ENCODE assay signal across 9 mouse cellular contexts in genomic region chr7:44640843-44641605, GRCm38 (mm10). TPM values are rescaled to one million over a fixed set of nuclear protein-coding genes. Genes with fewer than 3 reads are reported as not detected.
A peak's percentile ranks its signal among the peaks of the same experiment; 100 is the strongest.
DNase-seq lines count a peak whose midpoint lies in the region; ATAC-seq and TF ChIP-seq lines count a peak whose summit lies in the region.
"Had no signal": no experiment of that assay in that cellular context is flagged by ENCODE, and none has a peak within 500 bp of the region (broad histone marks: within the 10 kb centered on the region; RNA-seq: fewer than 3 reads in every experiment).

No protein-coding gene starts in this region.

- H3K27me3 ChIP-seq in kidney, postnatal 0 days (ENCODE audit: insufficient read depth, low read length): peaks cover 26% of the 10 kb centered on the region; the same call in 1 of the 2 replicates
- peaks cover 52% of the 10 kb centered on the region for H3K27me3 ChIP-seq in embryonic facial prominence, embryonic 14.5 days (replicated peaks; ENCODE audit: control insufficient read depth, insufficient read depth, low read length)

- H3K4me3 ChIP-seq in kidney, postnatal 0 days (replicated peaks; ENCODE audit: low read depth, low read length): no peak overlapping the region
- no peak overlapping the region; the same call in 1 of the 2 replicates for H3K4me3 ChIP-seq in embryonic facial prominence, embryonic 14.5 days (ENCODE audit: low read depth, low read length)
- H3K4me3 ChIP-seq: neural tube, embryonic 13.5 days had no signal

- H3K4me1 ChIP-seq in kidney, postnatal 0 days (replicated peaks; ENCODE audit: insufficient read depth, low read length): no peaks in the 10 kb centered on the region
- H3K4me1 ChIP-seq in embryonic facial prominence, embryonic 14.5 days (ENCODE audit: control insufficient read depth, insufficient read depth, low read length): no peaks in the 10 kb centered on the region

- H3K36me3 ChIP-seq in kidney, postnatal 0 days (ENCODE audit: insufficient read depth, low read length): no peaks in the 10 kb centered on the region
- no peaks in the 10 kb centered on the region for H3K36me3 ChIP-seq in embryonic facial prominence, embryonic 14.5 days (ENCODE audit: control insufficient read depth, insufficient read depth, low read length)
- H3K36me3 ChIP-seq: neural tube, embryonic 13.5 days had no signal

- H3K27ac ChIP-seq in kidney, postnatal 0 days: no peak overlapping the region
- H3K27ac ChIP-seq in embryonic facial prominence, embryonic 14.5 days (replicated peaks; ENCODE audit: low read depth, low read length): no peak overlapping the region
- H3K27ac ChIP-seq: neural tube, embryonic 13.5 days had no signal

- no peak overlapping the region for H3K9ac ChIP-seq in kidney, postnatal 0 days (ENCODE audit: low read depth, low read length)
- H3K9ac ChIP-seq in embryonic facial prominence, embryonic 14.5 days (ENCODE audit: low read depth, low read length): no peak overlapping the region
- H3K9ac ChIP-seq: neural tube, embryonic 13.5 days had no signal

- no peaks in the 10 kb centered on the region for H3K9me3 ChIP-seq in kidney, postnatal 0 days (replicated peaks; ENCODE audit: low read length)
- H3K9me3 ChIP-seq in embryonic facial prominence, embryonic 14.5 days (ENCODE audit: control insufficient read depth, low read length): no peaks in the 10 kb centered on the region

- peak overlapping the region; percentile 39 for H3K4me2 ChIP-seq in kidney, postnatal 0 days (ENCODE audit: low read length)
- H3K4me2 ChIP-seq in embryonic facial prominence, embryonic 14.5 days (ENCODE audit: low read depth, low read length): peak overlapping the region; percentile 31
- H3K4me2 ChIP-seq: neural tube, embryonic 13.5 days had no signal

- WGBS in kidney, postnatal 0 days: 11% methylated on average over 25 of the region's 25 CpGs
- 18% methylated on average over 25 of the region's 25 CpGs for WGBS in embryonic facial prominence, embryonic 14.5 days

- no peak for TF ChIP-seq CTCF in kidney, postnatal 0 days (IDR thresholded peaks at IDR 0.05; ENCODE audit: low read depth)

- ATAC-seq in kidney, postnatal 0 days (replicated peaks; ENCODE audit: low FRiP score, low read depth): no peak
- ATAC-seq in embryonic facial prominence, embryonic 14.5 days (ENCODE audit: low read depth): no peak

- DNase-seq in kidney, postnatal 0 days (ENCODE audit: low spot score): peak; percentile 4
- no peak for DNase-seq in kidney, adult 9 months
- no peak for DNase-seq in embryonic facial prominence, embryonic 14.5 days (ENCODE audit: low spot score)
- DNase-seq in layer of hippocampus, postnatal 36 days: peak; percentile 37 to 48
- peak; percentile 39 for DNase-seq in retina, postnatal 1 day
- DNase-seq in ovary, adult 18-20 months (ENCODE audit: low spot score): no peak
- DNase-seq in testis, postnatal 10 days (ENCODE audit: low spot score): no peak
- no peak for DNase-seq in thymus, postnatal 14 days

RNA-seq across cellular contexts. Expression of gene Myh14, which starts 29.6 kb away (rescaled TPM):
- 2.5 and 3.6 TPM in 2 replicates for polyA plus RNA-seq in kidney, postnatal 0 days (2015; fragmentation: Nextera tagmentation; extraction: Ambion mirVana)
- 13.6 and 13.8 TPM in 2 replicates for polyA plus RNA-seq in embryonic facial prominence, embryonic 14.5 days (2014; fragmentation: Nextera tagmentation; extraction: Ambion mirVana)
- 10 to 100 TPM; 27.7 to 28.1 TPM for total RNA-seq in layer of hippocampus, postnatal 36 days (2021)

RNA-seq across cellular contexts. Expression of gene Kcnc3, which starts 50.6 kb away (rescaled TPM):
- polyA plus RNA-seq in kidney, postnatal 0 days (2015; fragmentation: Nextera tagmentation; extraction: Ambion mirVana): 0.26 and 0.30 TPM in 2 replicates
- polyA plus RNA-seq in embryonic facial prominence, embryonic 14.5 days (2014; fragmentation: Nextera tagmentation; extraction: Ambion mirVana): 0.49 and 0.67 TPM in 2 replicates
- total RNA-seq in layer of hippocampus, postnatal 36 days (2021): 100 to 1,000 TPM; 175 to 188 TPM

Comparison
In these comparisons a context has a peak if more than half of its experiments do, and no peak if none do; other contexts are left out.
1. DNase-seq: peak in kidney, postnatal 0 days (single experiment), layer of hippocampus, postnatal 36 days (2 of 2) and retina, postnatal 1 day (single experiment); none in kidney, adult 9 months (single experiment), embryonic facial prominence, embryonic 14.5 days (single experiment), ovary, adult 18-20 months (single experiment), testis, postnatal 10 days (single experiment) and thymus, postnatal 14 days (single experiment).